ENCODE assay signal across 8 mouse cellular contexts in genomic region chr5:123931131-123931530, GRCm38 (mm10). TPM values are rescaled to one million over a fixed set of nuclear protein-coding genes. Genes with fewer than 3 reads are reported as not detected.
DNase-seq lines count a peak whose midpoint lies in the region; ATAC-seq and TF ChIP-seq lines count a peak whose summit lies in the region.

No protein-coding gene starts in this region.

- peak overlapping the region; percentile 96 for H3K4me3 ChIP-seq in heart, adult 2 months
- peak overlapping the region; percentile 44 for H3K4me3 ChIP-seq in C2C12 (ENCODE audit: insufficient read depth, poor library complexity, severe bottlenecking)
- peak overlapping the region; percentile 61 for H3K4me3 ChIP-seq in forebrain, embryonic 15.5 days
- peak overlapping the region; percentile 87 for H3K4me3 ChIP-seq in liver, embryonic 15.5 days (replicated peaks)

- H3ac ChIP-seq in C2C12 (ENCODE audit: control insufficient read depth, insufficient read length, low read depth): no peak overlapping the region

- intact Hi-C loops in heart, adult 2 months (cut with DNase I): no loop called here

- TF ChIP-seq CTCF in heart, adult 2 months (IDR thresholded peaks at IDR 0.05): no peak
- TF ChIP-seq CTCF in C2C12 (IDR thresholded peaks at IDR 0.05; ENCODE audit: control insufficient read depth, insufficient read depth, insufficient read length): no peak

- DNase-seq in heart, adult 2 months: no peak
- DNase-seq in heart, postnatal 4 days: no peak
- DNase-seq in layer of hippocampus, postnatal 10 days (ENCODE audit: low spot score in 2 of 2): no peak
- DNase-seq in ovary, postnatal 10 days (ENCODE audit: low spot score): no peak

- peak overlapping the region; percentile 64 for H3K4me2 ChIP-seq in forebrain, embryonic 15.5 days (replicated peaks)
- H3K4me2 ChIP-seq in liver, embryonic 15.5 days: peak overlapping the region; percentile 96

- 44% methylated on average over 13 of the region's 13 CpGs for WGBS in heart, adult 2 months
- WGBS in forebrain, embryonic 15.5 days: 51% methylated on average over 13 of the region's 13 CpGs
- 36% methylated on average over 13 of the region's 13 CpGs for WGBS in liver, embryonic 15.5 days (ENCODE audit: insufficient replicate concordance)

- no peaks in the 10 kb centered on the region; the same call in 1 of the 2 replicates for H3K36me3 ChIP-seq in heart, adult 2 months (ENCODE audit: control insufficient read depth, insufficient read depth, low read length)
- H3K36me3 ChIP-seq in C2C12 (ENCODE audit: control insufficient read depth, insufficient read depth): peaks cover 26% of the 10 kb centered on the region
- H3K36me3 ChIP-seq in forebrain, embryonic 15.5 days: peaks cover 22% of the 10 kb centered on the region
- H3K36me3 ChIP-seq in liver, embryonic 15.5 days (replicated peaks): peaks cover 29% of the 10 kb centered on the region

- no peaks in the 10 kb centered on the region for H3K79me3 ChIP-seq in C2C12 (ENCODE audit: low read depth)

- H3K9ac ChIP-seq in heart, adult 2 months (ENCODE audit: low read depth, low read length): peak overlapping the region; percentile 97
- H3K9ac ChIP-seq in forebrain, embryonic 15.5 days (replicated peaks): peak overlapping the region; percentile 86; the same call in 1 of the 2 replicates
- H3K9ac ChIP-seq in liver, embryonic 15.5 days: peak overlapping the region; percentile 92

- no peaks in the 10 kb centered on the region for H3K79me2 ChIP-seq in heart, adult 2 months (replicated peaks; ENCODE audit: control insufficient read depth, insufficient read depth, low read length)
- H3K79me2 ChIP-seq in C2C12 (ENCODE audit: control insufficient read depth, insufficient read depth): no peaks in the 10 kb centered on the region

- TF ChIP-seq POLR2A in heart, adult 2 months (IDR thresholded peaks at IDR 0.05; ENCODE audit: insufficient read depth, low read depth, low read length): no peak

- H3K4me1 ChIP-seq in heart, adult 2 months (ENCODE audit: control insufficient read depth, insufficient read depth, low read length): peaks cover 2% of the 10 kb centered on the region
- H3K4me1 ChIP-seq in forebrain, embryonic 15.5 days: peaks cover 7% of the 10 kb centered on the region
- peaks cover 31% of the 10 kb centered on the region for H3K4me1 ChIP-seq in liver, embryonic 15.5 days (replicated peaks)

- no peaks in the 10 kb centered on the region for H3K27me3 ChIP-seq in heart, adult 2 months (ENCODE audit: control insufficient read depth, insufficient read depth, low read length)
- H3K27me3 ChIP-seq in C2C12 (ENCODE audit: control insufficient read depth, insufficient read depth, insufficient read length): no peaks in the 10 kb centered on the region
- H3K27me3 ChIP-seq in forebrain, embryonic 15.5 days: no peaks in the 10 kb centered on the region
- no peaks in the 10 kb centered on the region for H3K27me3 ChIP-seq in liver, embryonic 15.5 days

- H3K27ac ChIP-seq in heart, adult 2 months: peak overlapping the region; percentile 98
- H3K27ac ChIP-seq in forebrain, embryonic 15.5 days (replicated peaks): no peak overlapping the region
- peak overlapping the region; percentile 89 for H3K27ac ChIP-seq in liver, embryonic 15.5 days (replicated peaks)

- TF ChIP-seq EP300 in heart, adult 2 months (IDR thresholded peaks at IDR 0.05; ENCODE audit: insufficient read depth, low read depth, low read length): no peak

- no peaks in the 10 kb centered on the region for H3K9me3 ChIP-seq in forebrain, embryonic 15.5 days
- no peaks in the 10 kb centered on the region for H3K9me3 ChIP-seq in liver, embryonic 15.5 days (replicated peaks)

- no peak for ATAC-seq in forebrain, embryonic 15.5 days (replicated peaks)
- no peak for ATAC-seq in liver, embryonic 15.5 days (ENCODE audit: insufficient read depth)
- ATAC-seq in megakaryocyte progenitor cell, adult 5-6 weeks (replicated peaks; ENCODE audit: poor library complexity): no peak

TF ChIP-seq in C2C12, 6 proteins besides CTCF, POLR2A, EP300 and RAD21:
- no peak for TF ChIP-seq MAX (IDR thresholded peaks at IDR 0.05)
- no peak for TF ChIP-seq FOSL1 (IDR thresholded peaks at IDR 0.05; ENCODE audit: insufficient read depth, low read length, poor library complexity, severe bottlenecking)
- TF ChIP-seq CEBPB (IDR thresholded peaks at IDR 0.05; ENCODE audit: low read depth): no peak
- TF ChIP-seq MYOG (IDR thresholded peaks at IDR 0.05; ENCODE audit: control insufficient read depth, extremely low read depth, insufficient read length): no peak
- no peak for TF ChIP-seq MYOD1 (IDR thresholded peaks at IDR 0.05; ENCODE audit: control insufficient read depth, insufficient read length, low read depth)
- TF ChIP-seq USF1 (IDR thresholded peaks at IDR 0.05; ENCODE audit: low read depth): no peak

RNA-seq across cellular contexts. Expression of gene Ccdc62, which starts 0.7 kb away (rescaled TPM):
- total RNA-seq in heart, adult 2 months (2021): 1 to 10 TPM; 1.9 to 2.5 TPM
- polyA plus RNA-seq in heart, adult 2 months (2012; rRNA removed): 2.0 and 3.7 TPM in 2 replicates
- total RNA-seq in heart, postnatal 4 days (2021): 1 to 10 TPM; 2.2 TPM
- polyA plus RNA-seq in C2C12 (2012; fragmentation: generic; extraction: Trizol): 2.5 TPM
- 3.5 and 5.8 TPM in 2 replicates for polyA plus RNA-seq in forebrain, embryonic 15.5 days (2015; fragmentation: Nextera tagmentation; extraction: Ambion mirVana)
- polyA plus RNA-seq in liver, embryonic 15.5 days (2015; fragmentation: Nextera tagmentation; extraction: Ambion mirVana): 2.5 and 3.2 TPM in 2 replicates
- 1 to 10 TPM; 2.9 to 3.3 TPM for total RNA-seq in layer of hippocampus, postnatal 10 days (2021)
- 0.32 and 1.1 TPM in 2 replicates for total RNA-seq in megakaryocyte progenitor cell, adult 5-6 weeks (2015)
- total RNA-seq in megakaryocyte progenitor cell, adult 5-6 weeks (2017): 0.14 and 1.8 TPM in 2 replicates

RNA-seq across cellular contexts. Expression of gene Gm43518, which starts 3.9 kb away (rescaled TPM):
- total RNA-seq in heart, adult 2 months (2021): under 1 TPM in 1 of 2 experiments, not detected in 1; 0.47 TPM
- 1.1 TPM in 1 of 2 replicates, not detected in the other for polyA plus RNA-seq in heart, adult 2 months (2012; rRNA removed)
- under 1 TPM in 1 of 2 experiments, not detected in 1; 0.62 TPM for total RNA-seq in heart, postnatal 4 days (2021)
- not detected for polyA plus RNA-seq in C2C12 (2012; fragmentation: generic; extraction: Trizol)
- 1.8 and 3.7 TPM in 2 replicates for polyA plus RNA-seq in forebrain, embryonic 15.5 days (2015; fragmentation: Nextera tagmentation; extraction: Ambion mirVana)
- polyA plus RNA-seq in liver, embryonic 15.5 days (2015; fragmentation: Nextera tagmentation; extraction: Ambion mirVana): 0.76 and 1.2 TPM in 2 replicates
- total RNA-seq in layer of hippocampus, postnatal 10 days (2021): 1 to 10 TPM; 1.3 to 1.6 TPM
- 1.8 TPM in 1 of 2 replicates, not detected in the other for total RNA-seq in megakaryocyte progenitor cell, adult 5-6 weeks (2015)
- total RNA-seq in megakaryocyte progenitor cell, adult 5-6 weeks (2017): not detected in 2 replicates

RNA-seq across cellular contexts. Expression of gene Denr, which starts 24.2 kb away (rescaled TPM):
- 10 to 100 TPM; 49.6 to 58.8 TPM for total RNA-seq in heart, adult 2 months (2021)
- 20.6 and 35.1 TPM in 2 replicates for polyA plus RNA-seq in heart, adult 2 months (2012; rRNA removed)
- total RNA-seq in heart, postnatal 4 days (2021): 10 to 100 TPM; 56.7 to 61.4 TPM
- 77.0 TPM for polyA plus RNA-seq in C2C12 (2012; fragmentation: generic; extraction: Trizol)
- 143 and 146 TPM in 2 replicates for polyA plus RNA-seq in forebrain, embryonic 15.5 days (2015; fragmentation: Nextera tagmentation; extraction: Ambion mirVana)
- polyA plus RNA-seq in liver, embryonic 15.5 days (2015; fragmentation: Nextera tagmentation; extraction: Ambion mirVana): 30.9 and 42.8 TPM in 2 replicates
- total RNA-seq in layer of hippocampus, postnatal 10 days (2021): 10 to 100 TPM; 70.7 to 76.0 TPM
- 113 and 123 TPM in 2 replicates for total RNA-seq in megakaryocyte progenitor cell, adult 5-6 weeks (2015)
- total RNA-seq in megakaryocyte progenitor cell, adult 5-6 weeks (2017): 90.6 and 105 TPM in 2 replicates

RNA-seq across cellular contexts. Expression of gene Hip1r, which starts 42.3 kb away (rescaled TPM):
- 10 to 100 TPM; 16.3 to 16.7 TPM for total RNA-seq in heart, adult 2 months (2021)
- 7.0 and 7.9 TPM in 2 replicates for polyA plus RNA-seq in heart, adult 2 months (2012; rRNA removed)
- 10 to 100 TPM; 29.6 to 42.2 TPM for total RNA-seq in heart, postnatal 4 days (2021)
- 24.3 TPM for polyA plus RNA-seq in C2C12 (2012; fragmentation: generic; extraction: Trizol)
- 26.9 and 27.5 TPM in 2 replicates for polyA plus RNA-seq in forebrain, embryonic 15.5 days (2015; fragmentation: Nextera tagmentation; extraction: Ambion mirVana)
- polyA plus RNA-seq in liver, embryonic 15.5 days (2015; fragmentation: Nextera tagmentation; extraction: Ambion mirVana): 11.4 and 12.9 TPM in 2 replicates
- total RNA-seq in layer of hippocampus, postnatal 10 days (2021): 10 to 100 TPM; 63.7 to 70.1 TPM
- 4.9 and 6.9 TPM in 2 replicates for total RNA-seq in megakaryocyte progenitor cell, adult 5-6 weeks (2015)
- 14.2 and 16.0 TPM in 2 replicates for total RNA-seq in megakaryocyte progenitor cell, adult 5-6 weeks (2017)

RNA-seq across cellular contexts. Expression of gene Hcar1, which starts 51.3 kb away (rescaled TPM):
- total RNA-seq in heart, adult 2 months (2021): under 1 TPM; 0.55 to 0.57 TPM
- polyA plus RNA-seq in heart, adult 2 months (2012; rRNA removed): 2.0 and 3.0 TPM in 2 replicates
- total RNA-seq in heart, postnatal 4 days (2021): under 1 TPM; 0.38 to 0.41 TPM
- polyA plus RNA-seq in C2C12 (2012; fragmentation: generic; extraction: Trizol): 0.02 TPM
- polyA plus RNA-seq in forebrain, embryonic 15.5 days (2015; fragmentation: Nextera tagmentation; extraction: Ambion mirVana): 0.24 and 0.29 TPM in 2 replicates
- polyA plus RNA-seq in liver, embryonic 15.5 days (2015; fragmentation: Nextera tagmentation; extraction: Ambion mirVana): 0.10 and 0.13 TPM in 2 replicates
- under 1 TPM; 0.66 to 0.85 TPM for total RNA-seq in layer of hippocampus, postnatal 10 days (2021)
- total RNA-seq in megakaryocyte progenitor cell, adult 5-6 weeks (2015): not detected in 2 replicates
- not detected in 2 replicates for total RNA-seq in megakaryocyte progenitor cell, adult 5-6 weeks (2017)

Comparison
In these comparisons a context has a peak if more than half of its experiments do, and no peak if none do; other contexts are left out.
1. H3K4me3 ChIP-seq: peak in every context shown above with its lines; median percentile 96 in heart, adult 2 months; 87 in liver, embryonic 15.5 days; 61 in forebrain, embryonic 15.5 days; 44 in C2C12.